Mouse (Mus musculus) heart, embryonic 10.5 days (tissue): ENCODE measurements around the gene 6430548M08Rik. TPM values are rescaled to one million over a fixed set of nuclear protein-coding genes. Genes with fewer than 3 reads are reported as not detected.

Source experiments
- DNase-seq: peaks from one replicate; pipeline ENCODE4 v3.0.0-alpha.2; 2017; ENCODE audit warnings: low spot score
- H3K27ac ChIP-seq: fragments of 300-500 bp; sonication (generic); 2 replicates; pipeline ENCODE4 v1.5.1; 2016; ENCODE audit warnings: mild to moderate bottlenecking
- H3K27me3 ChIP-seq: fragments of 300-500 bp; sonication (generic); 2 replicates; pipeline ENCODE4 v1.6.1; 2016; ENCODE audit warnings: mild to moderate bottlenecking; ENCODE audit not compliant: poor library complexity, insufficient read depth, severe bottlenecking
- H3K36me3 ChIP-seq: fragments of 300-500 bp; sonication (generic); 2 replicates; pipeline ENCODE4 v1.6.1; 2016; ENCODE audit warnings: mild to moderate bottlenecking, moderate library complexity
- H3K4me1 ChIP-seq: fragments of 300-500 bp; sonication (generic); 2 replicates; pipeline ENCODE4 v1.6.1; 2016; ENCODE audit warnings: mild to moderate bottlenecking
- H3K4me3 ChIP-seq: fragments of 300-500 bp; sonication (generic); 2 replicates; pipeline ENCODE4 v1.5.1; 2016; ENCODE audit warnings: mild to moderate bottlenecking, moderate library complexity
- H3K9me3 ChIP-seq: fragments of 300-500 bp; sonication (generic); 2 replicates; pipeline ENCODE4 v1.6.1; 2016; ENCODE audit warnings: mild to moderate bottlenecking, moderate library complexity
- WGBS: fragments of 180-500 bp; shearing (Covaris S2); methylation state at CpG from one replicate; pipeline ENCODE4 v1.1.7; 2016; 5-methylcytosine and 5-hydroxymethylcytosine counted together
- polyA plus RNA-seq: library from polyadenylated mRNA; unstranded; fragments of >200 nt; fragmentation: Nextera tagmentation; extraction: Ambion mirVana; gene quantifications from 2 replicates; pipeline ENCODE4 v1.2.1, GENCODE M21; 2016

Gene 6430548M08Rik
- polyA plus RNA-seq, 1 experiment from 2014 or later: 8.2 TPM

DNA sequence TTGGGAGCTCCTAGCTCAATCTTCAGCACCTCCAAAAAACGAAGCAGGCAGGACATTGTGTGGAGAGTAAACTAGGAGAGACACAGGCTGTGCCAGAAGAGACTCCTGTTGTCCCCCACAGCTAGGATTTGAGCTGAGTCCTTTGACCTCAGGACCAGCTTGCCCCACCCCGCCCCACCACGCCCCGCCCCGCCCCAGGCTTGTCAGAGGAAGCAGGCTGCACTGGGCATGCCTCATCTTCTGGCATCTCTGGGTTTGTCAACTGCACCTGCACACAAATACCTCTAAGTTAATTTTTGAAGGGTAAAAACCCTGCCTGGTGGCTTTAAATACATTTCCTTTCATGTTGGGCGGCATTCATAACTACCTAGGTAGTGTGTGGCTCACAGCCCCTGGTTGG lies 87.4 kb downstream of the 6430548M08Rik start:
- Histone ChIP-seq H3K4me3 (no peak overlapping the region), H3K27ac (0 out of 2 replicates have a peak overlapping the region, but pooled peaks have one; percentile 32), H3K27me3 (peaks cover 17% of the 10 kb centered on the region), H3K36me3 (no peaks in the 10 kb centered on the region), H3K4me1 (peaks cover 40% of the 10 kb centered on the region), H3K9me3 (no peaks in the 10 kb centered on the region; the same call in 1 of the 2 replicates)
- 84% methylated on average over 6 of the region's 6 CpGs for whole genome bisulfite sequencing
- DNase-seq: no peak

GRCm38 (mm10) chr8:120202546-120202945 lies 88.6 kb downstream of the 6430548M08Rik start:
- peak; percentile 88 for DNase-seq
- Histone ChIP-seq H3K27ac (0 out of 2 replicates have a peak overlapping the region, but pooled peaks have one; percentile 32), H3K27me3 (peaks cover 17% of the 10 kb centered on the region), H3K36me3 (no peaks in the 10 kb centered on the region), H3K4me3 (no peak overlapping the region), H3K9me3 (no peaks in the 10 kb centered on the region; the same call in 1 of the 2 replicates), H3K4me1 (peaks cover 40% of the 10 kb centered on the region)
- 50% methylated on average over 3 of the region's 3 CpGs for WGBS

DNA sequence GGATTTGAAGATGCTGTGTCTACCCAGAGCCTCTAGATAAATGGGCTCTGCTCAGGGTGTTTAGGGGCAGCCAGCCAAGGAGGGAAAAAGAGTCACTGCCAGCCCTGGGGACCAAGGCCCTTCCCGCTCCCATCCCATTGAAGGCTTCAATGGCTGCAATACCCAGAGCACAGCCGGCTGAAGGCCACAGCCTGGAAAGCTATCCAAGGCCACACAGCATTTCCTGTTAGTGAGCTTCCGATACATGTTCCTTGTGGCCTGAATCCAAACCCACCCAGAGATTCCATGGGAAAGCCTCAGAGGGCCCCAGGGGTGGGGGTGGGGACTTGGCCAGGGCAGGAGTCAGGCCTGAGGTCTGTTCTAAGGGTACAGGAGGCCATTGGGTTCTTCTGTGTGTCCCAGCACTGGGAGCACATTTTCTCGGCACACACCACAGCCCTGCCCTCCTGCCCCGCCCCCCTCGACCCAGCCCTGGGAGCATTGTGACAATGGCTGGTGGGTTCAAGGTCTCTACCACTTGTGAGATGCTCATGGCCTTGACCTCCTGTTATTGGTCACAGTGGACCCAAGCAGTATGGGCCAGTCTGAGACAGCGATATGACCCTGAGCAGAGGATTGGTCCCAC lies 90.9 kb downstream of the 6430548M08Rik start:
- H3K27ac ChIP-seq: 0 out of 2 replicates have a peak overlapping the region, but pooled peaks have one; percentile 39
- H3K36me3 ChIP-seq: no peaks in the 10 kb centered on the region
- DNase-seq: no peak
- 75% methylated on average over 7 of the region's 7 CpGs for WGBS
- H3K4me3 ChIP-seq: no peak overlapping the region
- H3K4me1 ChIP-seq: peaks cover 47% of the 10 kb centered on the region
- H3K9me3 ChIP-seq: no peaks in the 10 kb centered on the region; the same call in 1 of the 2 replicates
- peaks cover 22% of the 10 kb centered on the region for H3K27me3 ChIP-seq

DNA sequence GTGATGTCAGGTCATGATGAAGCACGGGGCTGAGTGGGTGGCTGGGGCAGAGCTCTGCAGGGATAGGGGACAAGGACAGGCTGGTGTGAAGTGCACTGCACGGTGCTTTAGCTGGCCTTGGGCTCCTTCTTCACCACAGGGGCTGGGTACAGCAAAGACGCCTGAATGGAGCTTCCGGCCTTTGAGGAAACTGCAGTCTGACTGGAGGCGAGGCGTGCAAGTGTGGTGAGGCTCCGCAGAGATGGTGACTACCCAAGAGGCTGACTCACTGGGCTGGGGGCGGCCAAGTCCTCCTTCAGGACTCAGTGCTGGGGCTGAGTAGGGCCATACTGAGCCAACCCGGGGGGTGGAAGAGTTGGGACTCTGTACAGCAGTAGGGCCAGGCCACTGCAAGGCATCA lies 92.0 kb downstream of the 6430548M08Rik start:
- WGBS: 74% methylated on average over 9 of the region's 9 CpGs

DNA sequence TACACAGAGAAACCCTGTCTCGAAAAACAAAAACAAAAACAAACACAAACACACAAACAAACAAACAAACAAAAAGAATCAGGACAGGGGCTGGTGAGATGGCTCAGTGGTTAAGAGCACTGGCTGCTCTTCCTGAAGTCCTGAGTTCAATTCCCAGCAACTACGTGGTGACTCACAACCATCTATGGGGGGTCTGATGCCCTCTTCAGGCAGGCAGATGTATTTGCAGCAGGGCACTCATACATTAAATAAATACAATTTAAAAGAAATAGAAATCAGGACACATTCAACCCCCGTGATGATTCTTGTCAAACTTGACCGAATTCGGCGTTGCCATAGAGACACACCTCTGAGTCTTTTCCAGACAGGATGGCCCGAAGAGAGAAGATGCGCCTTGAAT lies 93.4 kb downstream of the 6430548M08Rik start:
- no peak for DNase-seq
- Histone ChIP-seq H3K9me3 (no peaks in the 10 kb centered on the region), H3K27me3 (peaks cover 22% of the 10 kb centered on the region), H3K4me1 (peaks cover 57% of the 10 kb centered on the region), H3K4me3 (no peak overlapping the region), H3K36me3 (no peaks in the 10 kb centered on the region), H3K27ac (no peak overlapping the region)
- 84% methylated on average over 8 of the region's 8 CpGs for WGBS

More for the DNA sequence above, 92.0 kb downstream of the 6430548M08Rik start:
- no peak for DNase-seq
- Histone ChIP-seq H3K9me3 (no peaks in the 10 kb centered on the region), H3K4me1 (peaks cover 57% of the 10 kb centered on the region), H3K27me3 (peaks cover 22% of the 10 kb centered on the region), H3K36me3 (no peaks in the 10 kb centered on the region), H3K4me3 (no peak overlapping the region), H3K27ac (no peak overlapping the region)

DNA sequence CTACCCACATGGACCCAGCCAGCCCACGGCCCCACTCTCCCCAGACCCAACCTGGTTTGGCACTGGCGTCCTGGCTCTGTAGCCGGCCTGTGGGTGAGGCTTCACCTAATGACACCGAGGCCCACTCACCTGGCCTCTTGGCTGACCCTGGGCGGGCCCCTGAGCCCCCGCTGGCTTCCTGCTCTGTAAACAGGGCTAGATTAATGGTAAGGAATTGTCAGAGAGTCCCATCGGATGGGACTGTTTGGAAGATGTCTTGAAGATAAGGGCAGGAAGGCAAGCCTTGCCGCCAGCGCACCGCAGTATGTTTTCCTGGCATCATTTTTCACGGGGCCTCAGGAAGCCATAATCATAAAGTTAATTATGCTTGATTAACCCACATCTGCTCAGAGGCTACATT lies 94.2 kb downstream of the 6430548M08Rik start:
- 71% methylated on average over 11 of the region's 11 CpGs for WGBS

GRCm38 (mm10) chr8:120211345-120211744 lies 97.4 kb downstream of the 6430548M08Rik start:
- no peaks in the 10 kb centered on the region for H3K9me3 ChIP-seq
- H3K36me3 ChIP-seq: no peaks in the 10 kb centered on the region
- peaks cover 5% of the 10 kb centered on the region; the same call in 1 of the 2 replicates for H3K27me3 ChIP-seq
- no peak for DNase-seq
- H3K4me3 ChIP-seq: peak overlapping the region; percentile 25; the same call in 1 of the 2 replicates
- peak overlapping the region; percentile 67 for H3K27ac ChIP-seq
- WGBS: 3% methylated on average over 4 of the region's 4 CpGs
- H3K4me1 ChIP-seq: peaks cover 57% of the 10 kb centered on the region

More for the DNA sequence above, 94.2 kb downstream of the 6430548M08Rik start:
- Histone ChIP-seq H3K27ac (no peak overlapping the region), H3K9me3 (no peaks in the 10 kb centered on the region), H3K36me3 (no peaks in the 10 kb centered on the region), H3K4me1 (peaks cover 55% of the 10 kb centered on the region), H3K4me3 (no peak overlapping the region), H3K27me3 (peaks cover 22% of the 10 kb centered on the region)
- no peak for DNase-seq

- 88% methylated on average over 7 of the region's 7 CpGs for WGBS
- Histone ChIP-seq H3K4me1 (peaks cover 68% of the 10 kb centered on the region), H3K36me3 (no peaks in the 10 kb centered on the region), H3K9me3 (no peaks in the 10 kb centered on the region), H3K27me3 (peaks cover 5% of the 10 kb centered on the region; the same call in 1 of the 2 replicates), H3K4me3 (no peak overlapping the region), H3K27ac (peak overlapping the region; percentile 63; the same call in 1 of the 2 replicates)
- DNase-seq: no peak
These were observed 98.6 kb downstream of the 6430548M08Rik start for GRCm38 (mm10) chr8:120212596-120212995.

DNA sequence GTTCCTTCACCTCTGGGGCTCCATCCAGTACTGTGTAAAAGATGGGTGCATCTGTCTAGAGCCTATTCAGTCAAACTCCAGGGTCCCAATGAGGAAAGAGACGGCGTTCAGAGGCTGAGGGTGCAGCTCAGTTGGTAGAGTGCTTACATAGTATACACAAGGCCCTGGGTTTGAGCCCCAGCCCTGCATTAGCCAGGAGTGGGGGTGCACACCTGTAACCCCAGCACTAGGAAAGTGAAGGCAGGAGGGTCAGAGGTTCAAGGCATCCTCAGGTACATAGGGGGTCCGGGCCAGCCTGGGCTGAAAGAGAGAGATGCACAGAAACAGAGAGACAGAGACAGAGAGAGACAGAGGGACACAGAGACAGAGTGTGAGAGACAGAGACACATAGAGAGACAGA lies 99.3 kb downstream of the 6430548M08Rik start:
- Histone ChIP-seq H3K9me3 (no peaks in the 10 kb centered on the region), H3K4me3 (no peak overlapping the region), H3K27ac (peak overlapping the region; percentile 63), H3K4me1 (peaks cover 70% of the 10 kb centered on the region), H3K27me3 (no peaks in the 10 kb centered on the region), H3K36me3 (no peaks in the 10 kb centered on the region)
- DNase-seq: no peak
- WGBS: 91% methylated on average over 3 of the region's 3 CpGs

- no peaks in the 10 kb centered on the region for H3K36me3 ChIP-seq
- no peak for DNase-seq
- no peaks in the 10 kb centered on the region for H3K27me3 ChIP-seq
- no peak overlapping the region for H3K4me3 ChIP-seq
- no peaks in the 10 kb centered on the region for H3K9me3 ChIP-seq
- H3K27ac ChIP-seq: peak overlapping the region; percentile 36; the same call in 1 of the 2 replicates
- 60% methylated on average over 5 of the region's 5 CpGs for WGBS
- peaks cover 76% of the 10 kb centered on the region for H3K4me1 ChIP-seq
These were observed 100.0 kb downstream of the 6430548M08Rik start for GRCm38 (mm10) chr8:120213939-120214338.

Other genes with a start within 250 kb of the 6430548M08Rik start
- gene Usp10, start 203.8 kb upstream of the 6430548M08Rik start, polyA plus RNA-seq: 155 and 187 TPM in 2 replicates
- gene Gm20388, start 203.3 kb upstream of the 6430548M08Rik start, polyA plus RNA-seq: 1.4 and 4.5 TPM in 2 replicates
- gene Crispld2, start 121.7 kb upstream of the 6430548M08Rik start, polyA plus RNA-seq: 3.2 and 9.7 TPM in 2 replicates
- 35.5 and 37.3 TPM in 2 replicates for gene Zdhhc7, start 12.7 kb upstream of the 6430548M08Rik start, polyA plus RNA-seq
- gene Fam92b, start 63.3 kb downstream of the 6430548M08Rik start, polyA plus RNA-seq: 0.16 and 0.31 TPM in 2 replicates
- 12.2 and 13.7 TPM in 2 replicates for gene Gse1, start 114.3 kb downstream of the 6430548M08Rik start, polyA plus RNA-seq